Mouse (Mus musculus) hindbrain, embryonic 14.5 days (tissue): ENCODE data around the gene Hoxa2. TPM values are rescaled to one million over a fixed set of nuclear protein-coding genes. Genes with fewer than 3 reads are reported as not detected.

Source experiments
- ATAC-seq: fragments of 200-750 bp; cut with Nextera tagmentation; 2 replicates; pipeline ENCODE4 v1.8.0; 2017; ENCODE audit warnings: moderate number of reproducible peaks, mild to moderate bottlenecking, moderate TSS enrichment, moderate library complexity; ENCODE audit not compliant: low FRiP score
- DNase-seq: peaks from one replicate; pipeline ENCODE4 v3.0.0-alpha.2; 2015; ENCODE audit warnings: low spot score
- H3K27ac ChIP-seq: fragments of 300-500 bp; sonication (generic); 2 replicates; pipeline ENCODE4 v1.5.1; 2014; ENCODE audit warnings: mild to moderate bottlenecking, moderate library complexity
- H3K27me3 ChIP-seq: fragments of 300-500 bp; sonication (generic); 2 replicates; pipeline ENCODE4 v1.6.1; 2014; ENCODE audit warnings: mild to moderate bottlenecking, low read length, mixed read lengths; ENCODE audit not compliant: control insufficient read depth, insufficient read depth
- H3K36me3 ChIP-seq: fragments of 300-500 bp; sonication (generic); replicated peaks from 2 replicates; pipeline ENCODE4 v1.6.1; 2014; ENCODE audit not compliant: control insufficient read depth, insufficient read depth
- H3K4me1 ChIP-seq: fragments of 300-500 bp; sonication (generic); replicated peaks from 2 replicates; pipeline ENCODE4 v1.6.1; 2014; ENCODE audit warnings: antibody characterized with exemption, low read length, mixed read lengths; ENCODE audit not compliant: control insufficient read depth, insufficient read depth
- H3K4me2 ChIP-seq: fragments of 300-500 bp; sonication (generic); replicated peaks from 2 replicates; pipeline ENCODE4 v1.6.1; 2014; ENCODE audit warnings: mild to moderate bottlenecking, moderate library complexity
- H3K4me3 ChIP-seq: fragments of 300-500 bp; sonication (generic); replicated peaks from 2 replicates; pipeline ENCODE4 v1.5.1; 2014; ENCODE audit warnings: mild to moderate bottlenecking, low read length
- H3K9ac ChIP-seq: fragments of 300-500 bp; sonication (generic); 2 replicates; pipeline ENCODE4 v1.6.1; 2014
- H3K9me3 ChIP-seq: fragments of 300-500 bp; sonication (generic); 2 replicates; pipeline ENCODE4 v1.6.1; 2016; ENCODE audit warnings: low read length; ENCODE audit not compliant: control insufficient read depth
- WGBS: fragments of 180-500 bp; shearing (Covaris S2); extraction: QIAGEN DNeasy Blood & Tissue Kit; methylation state at CpG from one replicate; pipeline ENCODE4 v1.1.7; 2014; 5-methylcytosine and 5-hydroxymethylcytosine counted together
- polyA plus RNA-seq: library from polyadenylated mRNA; unstranded; fragments of >200 nt; fragmentation: Nextera tagmentation; extraction: Ambion mirVana; gene quantifications from 2 replicates; pipeline ENCODE4 v1.2.1, GENCODE M21; 2014

Hoxa2 gene
- polyA plus RNA-seq, 1 experiment from 2014 or later = 35.1 TPM

- H3K27me3 ChIP-seq = peaks cover 92% of the 10 kb centered on the region
Measured at GRCm38 (mm10) chr6:52208072-52208867, 43.6 kb upstream of the Hoxa2 start, which contains the start of gene Hoxa6. Gene Hoxa6 (minus strand): TSS chr6:52208722.

DNA sequence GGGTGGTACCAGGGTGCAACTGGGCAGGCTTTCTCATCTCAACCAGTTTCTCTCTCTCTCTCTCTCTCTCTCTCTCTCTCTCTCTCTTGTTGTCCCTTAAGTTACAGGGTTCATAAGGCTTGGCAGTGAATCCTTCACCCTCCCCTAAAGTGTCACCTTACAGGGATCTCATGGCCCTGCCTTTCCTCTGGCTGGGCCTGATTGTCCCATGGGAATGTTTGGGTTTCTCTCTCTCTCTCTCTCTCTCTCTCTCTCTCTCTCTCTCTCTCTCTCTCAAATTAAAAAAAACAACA, 43.0 kb upstream of the Hoxa2 start:
- peak overlapping the region; percentile 50 for H3K4me3 ChIP-seq
- no peaks in the 10 kb centered on the region for H3K36me3 ChIP-seq
- ATAC-seq = no peak
- no peaks in the 10 kb centered on the region for H3K4me1 ChIP-seq
- H3K27me3 ChIP-seq = peaks cover 90% of the 10 kb centered on the region
- DNase-seq = no peak
- H3K27ac ChIP-seq = 0 out of 2 replicates have a peak overlapping the region, but pooled peaks have one; percentile 85
- H3K9ac ChIP-seq = 0 out of 2 replicates have a peak overlapping the region, but pooled peaks have one; percentile 43
- no peaks in the 10 kb centered on the region for H3K9me3 ChIP-seq
- peak overlapping the region; percentile 81 for H3K4me2 ChIP-seq

More at GRCm38 (mm10) chr6:52208072-52208867, 43.6 kb upstream of the Hoxa2 start, which contains the start of gene Hoxa6:
- WGBS = 1% methylated on average over 47 of the region's 47 CpGs
- H3K9ac ChIP-seq = peak within 1 kb of the TSS; percentile 50
- H3K4me2 ChIP-seq = peak within 1 kb of the TSS; percentile 81
- no peaks in the 10 kb centered on the region for H3K36me3 ChIP-seq
- DNase-seq (no peak), ATAC-seq (no peak)
- no peaks in the 10 kb centered on the region for H3K4me1 ChIP-seq
- no peaks in the 10 kb centered on the region for H3K9me3 ChIP-seq
- H3K27ac ChIP-seq = peak within 1 kb of the TSS; percentile 85
- H3K4me3 ChIP-seq = peak within 1 kb of the TSS; percentile 50

DNA sequence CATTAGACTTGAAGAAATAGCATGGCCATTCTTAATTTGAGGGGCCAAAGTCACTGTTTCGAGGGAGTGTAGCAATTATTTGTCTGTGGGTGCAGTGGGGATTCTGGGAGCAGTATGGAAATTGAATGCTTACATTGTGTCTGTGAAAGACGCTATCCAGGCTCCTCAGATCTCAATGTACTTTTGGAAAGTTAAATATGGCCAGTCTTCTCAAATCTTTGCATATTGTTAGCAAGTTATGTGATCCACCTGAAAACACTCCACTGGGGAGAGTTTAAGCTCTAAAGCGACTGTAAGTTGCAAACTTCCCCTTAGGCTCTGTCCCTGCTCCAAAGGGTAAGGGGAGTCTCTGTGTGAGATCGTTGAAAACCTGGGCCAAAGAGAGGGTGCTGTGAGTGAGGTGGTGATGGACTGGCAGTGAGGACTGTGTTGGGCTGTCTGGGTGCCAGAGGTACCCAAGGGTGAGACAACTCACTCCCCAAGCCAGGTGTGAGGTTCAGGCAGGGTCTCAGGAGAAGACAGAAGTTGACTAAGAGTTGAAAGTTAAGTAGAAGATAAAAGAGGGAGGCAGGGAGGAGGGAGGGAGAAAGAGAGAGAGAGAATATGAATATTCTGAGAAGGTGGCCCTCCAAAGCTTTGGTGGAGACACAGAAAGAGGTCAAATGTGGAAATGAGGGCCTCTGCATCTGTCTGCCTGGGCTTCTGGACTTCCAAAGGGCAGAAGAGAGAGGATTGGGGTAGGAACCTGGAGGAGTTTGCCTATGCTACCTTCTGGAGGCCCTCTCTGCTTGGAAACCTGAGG, 42.5 kb upstream of the Hoxa2 start:
- peak overlapping the region; percentile 81 for H3K4me2 ChIP-seq
- WGBS = 4% methylated on average over 4 of the region's 4 CpGs
- H3K9ac ChIP-seq = peak overlapping the region; percentile 58; the same call in 1 of the 2 replicates

GRCm38 (mm10) chr6:52205638-52206621, 41.3 kb upstream of the Hoxa2 start:
- Histone ChIP-seq H3K9ac (peak overlapping the region; percentile 58), H3K27ac (peak overlapping the region; percentile 85), H3K4me1 (no peaks in the 10 kb centered on the region), H3K4me2 (peak overlapping the region; percentile 81), H3K36me3 (no peaks in the 10 kb centered on the region), H3K4me3 (peak overlapping the region; percentile 50), H3K27me3 (peaks cover 89% of the 10 kb centered on the region), H3K9me3 (no peaks in the 10 kb centered on the region)
- DNase-seq (no peak), ATAC-seq (no peak)
- WGBS = 2% methylated on average over 55 of the region's 55 CpGs

More for the DNA sequence above, 42.5 kb upstream of the Hoxa2 start:
- DNase-seq = no peak
- Histone ChIP-seq H3K4me3 (peak overlapping the region; percentile 50), H3K9me3 (no peaks in the 10 kb centered on the region), H3K36me3 (no peaks in the 10 kb centered on the region), H3K27me3 (peaks cover 89% of the 10 kb centered on the region), H3K27ac (peak overlapping the region; percentile 85), H3K4me1 (no peaks in the 10 kb centered on the region)
- ATAC-seq = no peak

- Histone ChIP-seq H3K4me2 (peak overlapping the region; percentile 81), H3K4me1 (no peaks in the 10 kb centered on the region), H3K36me3 (no peaks in the 10 kb centered on the region), H3K27me3 (peaks cover 90% of the 10 kb centered on the region), H3K9ac (peak overlapping the region; percentile 58), H3K9me3 (no peaks in the 10 kb centered on the region), H3K27ac (peak overlapping the region; percentile 85), H3K4me3 (peak overlapping the region; percentile 50)
- ATAC-seq = no peak
- 3% methylated on average over 14 of the region's 14 CpGs for WGBS
- DNase-seq = no peak
Measured at GRCm38 (mm10) chr6:52205221-52205620, 40.6 kb upstream of the Hoxa2 start.

- peak within 1 kb of the TSS; percentile 81 for H3K4me2 ChIP-seq
- peak within 1 kb of the TSS; percentile 88 for H3K27ac ChIP-seq
- peak within 1 kb of the TSS; percentile 50 for H3K4me3 ChIP-seq
- peak within 1 kb of the TSS; percentile 61 for H3K9ac ChIP-seq
- H3K9me3 ChIP-seq = no peaks in the 10 kb centered on the region
- peaks cover 90% of the 10 kb centered on the region for H3K27me3 ChIP-seq
- peak; percentile 76 for DNase-seq
- no peaks in the 10 kb centered on the region for H3K36me3 ChIP-seq
- WGBS = under 1% methylated on average over 65 of the region's 65 CpGs
- ATAC-seq = peak; percentile 82
- no peaks in the 10 kb centered on the region for H3K4me1 ChIP-seq
Measured at GRCm38 (mm10) chr6:52204050-52204752, 39.6 kb upstream of the Hoxa2 start, which contains the start of gene Hoxa5. Gene Hoxa5 (minus strand): TSS chr6:52204587.

DNA sequence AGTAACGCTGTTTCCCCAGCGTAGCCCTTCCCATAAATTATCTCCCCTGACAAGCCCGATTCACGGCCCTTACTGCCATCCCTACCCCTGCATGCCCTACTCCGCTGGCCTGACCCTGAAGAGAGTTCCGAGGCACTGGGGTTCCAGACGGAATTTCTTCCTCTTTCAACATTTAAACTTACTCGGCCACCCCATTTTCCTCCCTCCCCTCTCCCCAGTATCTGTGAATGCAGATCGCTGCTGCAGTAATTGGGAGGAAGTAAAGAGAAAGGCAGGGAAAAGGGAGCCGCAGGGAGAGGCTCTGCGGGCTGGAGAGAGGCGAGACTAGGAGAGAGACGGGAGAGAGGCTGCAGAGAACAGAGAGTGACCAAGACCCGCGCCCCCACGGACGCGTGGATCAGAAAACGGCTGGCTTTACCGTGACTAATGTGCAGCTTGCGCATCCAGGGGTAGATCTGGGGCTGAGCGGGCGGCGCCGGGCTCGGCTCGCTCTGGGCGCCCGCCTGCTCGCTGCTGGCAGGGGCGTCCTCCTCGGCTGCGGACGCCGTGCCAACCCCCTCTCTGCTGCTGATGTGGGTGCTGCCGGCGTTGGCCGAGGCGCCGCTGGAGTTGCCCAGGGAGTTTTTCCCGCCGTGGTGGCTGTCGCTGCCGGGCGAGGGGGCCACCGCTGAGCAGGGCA, 38.9 kb upstream of the Hoxa2 start:
- Histone ChIP-seq H3K27ac (peak overlapping the region; percentile 88), H3K4me2 (peak overlapping the region; percentile 81), H3K4me1 (no peaks in the 10 kb centered on the region), H3K27me3 (peaks cover 90% of the 10 kb centered on the region), H3K36me3 (no peaks in the 10 kb centered on the region), H3K9ac (peak overlapping the region; percentile 61), H3K9me3 (no peaks in the 10 kb centered on the region), H3K4me3 (peak overlapping the region; percentile 50)
- no peak for DNase-seq
- under 1% methylated on average over 42 of the region's 46 CpGs for WGBS
- ATAC-seq = 0 out of 2 replicates have a peak, but pooled peaks have one; percentile 32

- H3K27ac ChIP-seq = peak overlapping the region; percentile 88
- ATAC-seq (no peak), DNase-seq (no peak)
- H3K36me3 ChIP-seq = no peaks in the 10 kb centered on the region
- peak overlapping the region; percentile 81 for H3K4me2 ChIP-seq
- peaks cover 90% of the 10 kb centered on the region for H3K27me3 ChIP-seq
- H3K9me3 ChIP-seq = no peaks in the 10 kb centered on the region
- H3K9ac ChIP-seq = peak overlapping the region; percentile 61
- WGBS = under 1% methylated on average over 10 of the region's 10 CpGs
- H3K4me3 ChIP-seq = peak overlapping the region; percentile 50
- no peaks in the 10 kb centered on the region for H3K4me1 ChIP-seq
Measured at GRCm38 (mm10) chr6:52203121-52203370, 38.4 kb upstream of the Hoxa2 start.
